Mouse (Mus musculus): ENCODE measurements around the gene Zfp780b. TPM values are rescaled to one million over a fixed set of nuclear protein-coding genes. Genes with fewer than 3 reads are reported as not detected.
"Not testable (repeated sequence)": the region's sequence is repeated elsewhere in the genome, so short reads cannot be mapped to it uniquely, and the experiment has no call there.

The Zfp780b gene
- polyA plus RNA-seq, 1 experiment from 2014 or later = 27.5 TPM

GRCm38 (mm10) chr7:27910952-27911351 is 68.0 kb downstream of the Zfp780b start:
- not testable (repeated sequence) for H3K4me1 ChIP-seq; H3K4me3 ChIP-seq; ATAC-seq (ENCODE audit: low FRiP score, low read depth); H3K4me2 ChIP-seq (replicated peaks); H3K27me3 ChIP-seq (replicated peaks); H3K27ac ChIP-seq; H3K9ac ChIP-seq
- Histone ChIP-seq H3K36me3 (peaks cover 43% of the 10 kb centered on the region), H3K9me3 (peaks cover 17% of the 10 kb centered on the region; the same call in 1 of the 2 replicates)
- 61% methylated on average over 4 of the region's 4 CpGs for WGBS

Other genes with a start within 250 kb of the Zfp780b start
- gene Zfp60, start 247.8 kb downstream of the Zfp780b start, polyA plus RNA-seq (2016; fragmentation: Nextera tagmentation; extraction: Ambion mirVana) = 97.2 and 102 TPM in 2 replicates
- gene Zfp626, start 172.0 kb downstream of the Zfp780b start, polyA plus RNA-seq (2016; fragmentation: Nextera tagmentation; extraction: Ambion mirVana) = 2.5 and 3.0 TPM in 2 replicates
- gene Zfp59, start 140.6 kb downstream of the Zfp780b start, polyA plus RNA-seq (2016; fragmentation: Nextera tagmentation; extraction: Ambion mirVana) = 9.3 and 10.5 TPM in 2 replicates
- 2.0 and 2.4 TPM in 2 replicates for gene Zfp607a, start 121.6 kb downstream of the Zfp780b start, polyA plus RNA-seq (2016; fragmentation: Nextera tagmentation; extraction: Ambion mirVana)
- 15.8 and 16.1 TPM in 2 replicates for gene Zfp974, start 49.7 kb downstream of the Zfp780b start, polyA plus RNA-seq (2016; fragmentation: Nextera tagmentation; extraction: Ambion mirVana)
- 6.0 and 6.6 TPM in 2 replicates for gene Zfp850, start 34.9 kb upstream of the Zfp780b start, polyA plus RNA-seq (2016; fragmentation: Nextera tagmentation; extraction: Ambion mirVana)
- gene Psmc4, start 70.9 kb upstream of the Zfp780b start, polyA plus RNA-seq (2016; fragmentation: Nextera tagmentation; extraction: Ambion mirVana) = 331 and 338 TPM in 2 replicates
- gene Fcgbp, start 92.1 kb upstream of the Zfp780b start, polyA plus RNA-seq (2016; fragmentation: Nextera tagmentation; extraction: Ambion mirVana) = not detected in 2 replicates
- 0.05 TPM in 1 of 2 replicates, not detected in the other for gene 9530053A07Rik, start 150.3 kb upstream of the Zfp780b start, polyA plus RNA-seq (2016; fragmentation: Nextera tagmentation; extraction: Ambion mirVana)
- gene Fbl, start 190.5 kb upstream of the Zfp780b start, polyA plus RNA-seq (2016; fragmentation: Nextera tagmentation; extraction: Ambion mirVana) = 118 and 135 TPM in 2 replicates
- gene Dyrk1b, start 200.3 kb upstream of the Zfp780b start, polyA plus RNA-seq (2016; fragmentation: Nextera tagmentation; extraction: Ambion mirVana) = 20.4 and 22.0 TPM in 2 replicates